Mouse (Mus musculus) heart, postnatal 36 days (tissue): ENCODE data around the gene Olfr1491. TPM values are rescaled to one million over a fixed set of nuclear protein-coding genes. Genes with fewer than 3 reads are reported as not detected.

Experiments used
- DNase-seq, 2 experiments: peaks; one replicate each; pipeline ENCODE4 v3.0.0; 2021 to 2022
- intact Hi-C: fragments of 180-260 bp; cut with DNase I; formaldehyde crosslinking; loops from one replicate; pipeline ENCODE4 v1.15.1; 2025
- total RNA-seq, 2 experiments: library from RNA; stranded (reverse); gene quantifications; 2 replicates each; pipeline ENCODE4 v1.2.3; 2021

Olfr1491 gene
- total RNA-seq: not detected

DNA sequence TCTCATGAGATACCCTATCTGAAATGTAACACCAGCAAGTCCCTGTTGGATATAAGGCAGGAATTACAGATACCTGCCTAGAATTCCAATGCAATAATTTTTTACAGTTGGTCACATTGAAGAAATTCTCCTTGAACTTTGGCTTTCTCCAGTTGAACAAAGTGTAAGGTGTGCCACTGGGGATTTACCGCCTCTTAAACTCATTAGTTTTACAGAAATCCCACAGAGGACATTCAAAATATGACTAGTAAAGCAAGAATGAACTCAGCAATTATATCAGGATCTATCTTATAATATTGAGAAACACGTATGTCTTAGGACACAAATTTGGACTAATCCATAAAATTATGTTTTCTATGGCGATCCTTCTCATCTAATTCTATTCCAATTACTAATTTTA, at the start of gene Olfr1491:
Gene Olfr1491, plus strand, starts transcription at position 301 of the 400 bp plus-strand sequence.
- intact Hi-C loops: no loop called here
- DNase-seq: no peak

DNA sequence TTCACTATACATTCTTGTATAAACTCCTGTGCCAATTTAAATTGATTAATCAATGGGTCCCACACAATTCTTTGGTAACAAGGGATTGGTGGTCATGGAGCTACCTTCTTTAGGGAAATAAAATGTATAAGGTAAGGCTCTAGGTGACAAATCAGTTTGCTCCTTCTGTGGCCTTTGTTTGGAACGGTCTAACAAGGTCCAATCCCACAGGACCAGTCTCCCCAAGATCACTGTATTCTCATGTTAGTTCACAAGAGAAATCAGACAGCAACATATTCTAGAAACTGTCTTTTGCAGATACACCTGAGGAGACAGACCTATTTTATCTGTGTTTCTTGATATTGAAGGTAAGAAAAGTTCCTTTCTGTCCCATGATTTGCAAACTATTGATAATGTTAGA, 46.3 kb upstream of the Olfr1491 start, which contains the start of gene Olfr1490:
Gene Olfr1490, plus strand, starts transcription at position 301 of the 400 bp plus-strand sequence.
- DNase-seq: no peak
- intact Hi-C loops: no loop called here

DNA sequence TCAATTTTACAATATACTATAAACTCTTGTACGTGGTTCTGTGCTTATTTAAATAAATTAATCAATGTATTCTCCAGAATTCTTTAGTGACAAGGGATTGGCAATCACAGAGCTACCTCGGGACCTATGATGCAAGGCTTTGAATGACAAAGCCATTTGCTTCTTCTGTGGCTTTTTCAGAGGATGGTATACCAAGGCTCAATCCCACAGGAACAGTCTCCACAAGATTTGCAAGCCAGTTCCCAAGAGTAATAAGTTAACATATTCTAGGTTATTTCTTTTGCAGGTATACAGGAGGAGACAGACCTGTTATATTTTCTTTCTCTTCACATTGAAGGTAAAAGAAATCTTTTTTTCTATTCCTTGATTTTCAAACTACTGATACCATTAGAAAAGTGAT, 25.9 kb downstream of the Olfr1491 start, which contains the start of gene Olfr1493-ps1:
Gene Olfr1493-ps1, plus strand, starts transcription at position 301 of the 400 bp plus-strand sequence.
- intact Hi-C loops: no loop called here
- no peak for DNase-seq

DNA sequence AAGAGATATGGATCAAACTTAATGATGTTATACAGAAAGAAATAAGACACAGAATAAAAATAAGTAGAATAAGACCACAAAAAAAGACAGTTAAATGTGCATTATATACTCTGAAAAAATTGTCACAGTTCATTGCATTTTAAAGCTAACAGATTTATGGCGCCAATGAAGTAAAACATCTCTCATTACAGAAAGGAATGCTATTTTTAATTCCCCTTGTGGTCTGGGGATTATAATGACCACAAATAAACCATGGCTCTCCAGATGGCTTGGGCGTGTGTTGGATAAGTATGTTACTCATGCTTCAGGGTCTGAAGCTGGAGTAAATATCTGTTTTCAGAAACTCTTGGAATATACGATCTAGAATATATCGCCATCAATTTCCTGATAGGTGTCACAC, 42.4 kb downstream of the Olfr1491 start, which contains the start of gene Olfr1494:
Gene Olfr1494, plus strand, starts transcription at position 301 of the 400 bp plus-strand sequence.
- intact Hi-C loops: no loop called here
- no peak for DNase-seq

DNA sequence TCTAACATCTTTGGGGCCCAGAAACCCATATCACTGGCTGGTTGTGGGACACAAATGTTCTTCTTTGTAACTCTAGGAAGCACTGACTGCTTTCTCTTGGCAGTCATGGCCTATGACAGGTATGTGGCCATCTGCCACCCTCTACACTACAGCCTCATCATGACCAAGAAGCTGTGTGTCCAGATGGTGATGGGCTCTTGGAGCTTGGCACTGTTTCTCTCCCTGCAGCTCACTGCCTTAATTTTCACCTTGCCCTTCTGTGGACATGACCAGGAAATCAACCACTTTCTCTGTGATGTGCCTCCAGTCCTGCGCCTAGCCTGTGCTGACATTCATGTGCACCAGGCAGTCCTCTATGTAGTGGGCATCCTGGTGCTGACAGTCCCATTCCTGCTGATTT, 52.3 kb downstream of the Olfr1491 start:
- intact Hi-C loops: no loop called here
- no peak for DNase-seq

Other genes with a start within 250 kb of the Olfr1491 start
- gene Olfr1472, start 241.2 kb upstream of the Olfr1491 start, total RNA-seq: not detected
- gene Olfr1474, start 227.7 kb upstream of the Olfr1491 start, total RNA-seq: not detected
- not detected for gene Olfr1475, start 217.1 kb upstream of the Olfr1491 start, total RNA-seq
- gene Olfr1477, start 196.7 kb upstream of the Olfr1491 start, total RNA-seq: not detected
- gene Olfr1480, start 169.4 kb upstream of the Olfr1491 start, total RNA-seq: not detected
- gene Olfr1484, start 113.8 kb upstream of the Olfr1491 start, total RNA-seq: not detected
- gene Olfr1487, start 79.9 kb upstream of the Olfr1491 start, total RNA-seq: not detected
- gene Olfr1489, start 65.6 kb upstream of the Olfr1491 start, total RNA-seq: not detected
- not detected for gene Olfr1490, start 46.2 kb upstream of the Olfr1491 start, total RNA-seq
- gene Olfr1493-ps1, start 26.0 kb downstream of the Olfr1491 start, total RNA-seq: not detected
- gene Olfr1494, start 42.5 kb downstream of the Olfr1491 start, total RNA-seq: not detected
- gene Olfr1495, start 67.3 kb downstream of the Olfr1491 start, total RNA-seq: not detected
- gene Olfr1496, start 80.6 kb downstream of the Olfr1491 start, total RNA-seq: not detected
- gene Olfr1497, start 100.9 kb downstream of the Olfr1491 start, total RNA-seq: not detected
- not detected for gene Olfr1499, start 122.2 kb downstream of the Olfr1491 start, total RNA-seq
- not detected for gene Olfr1500, start 133.2 kb downstream of the Olfr1491 start, total RNA-seq
- not detected for gene Olfr1501, start 153.4 kb downstream of the Olfr1491 start, total RNA-seq
- not detected for gene Olfr1502, start 164.5 kb downstream of the Olfr1491 start, total RNA-seq
- gene Olfr1504, start 200.7 kb downstream of the Olfr1491 start, total RNA-seq: not detected
- gene Olfr1505, start 216.3 kb downstream of the Olfr1491 start, total RNA-seq: not detected